In the genomic region with DNA sequence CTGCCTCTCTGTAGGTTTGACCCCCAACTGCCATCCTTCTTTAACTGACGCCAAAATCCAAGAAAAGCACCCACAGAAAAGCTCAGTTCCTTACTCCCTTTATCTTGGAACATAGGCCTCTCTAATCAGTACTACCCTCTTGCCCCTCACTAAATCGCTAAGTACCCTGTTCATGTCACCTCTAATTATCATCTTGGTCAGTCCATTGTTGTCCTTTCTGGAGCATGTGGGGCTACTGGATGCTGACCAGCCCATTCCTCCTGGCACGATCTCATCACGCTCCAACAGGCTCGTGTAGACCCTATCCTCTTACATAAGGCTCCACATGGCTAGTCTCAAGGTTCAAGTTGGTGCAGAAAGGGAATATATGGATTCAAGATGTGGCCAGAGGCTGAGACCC, we compare ENCODE assay signal across 25 mouse cellular contexts. TPM values are rescaled to one million over a fixed set of nuclear protein-coding genes. Genes with fewer than 3 reads are reported as not detected.
"Had no signal": no experiment of that assay in that cellular context is flagged by ENCODE, and none has a peak within 500 bp of the region (broad histone marks: within the 10 kb centered on the region; RNA-seq: fewer than 3 reads in every experiment).

No protein-coding gene starts in this region.

- H3K27ac ChIP-seq: gastrocnemius, adult 2 months; heart, embryonic 10.5 days; hindbrain, embryonic 13.5 days; hindbrain, embryonic 15.5 days; hindbrain, postnatal 0 days; kidney, postnatal 0 days; limb, embryonic 13.5 days; limb, embryonic 15.5 days; liver, embryonic 12.5 days; liver, embryonic 14.5 days had no signal

- H3K4me3 ChIP-seq: gastrocnemius, adult 2 months; heart, embryonic 10.5 days; heart, embryonic 12.5 days; hindbrain, embryonic 13.5 days; hindbrain, embryonic 15.5 days; limb, embryonic 13.5 days; limb, embryonic 15.5 days; liver, embryonic 12.5 days had no signal

- H3K4me1 ChIP-seq: liver, embryonic 12.5 days had no signal

- H3K9ac ChIP-seq: heart, embryonic 12.5 days; hindbrain, embryonic 13.5 days; hindbrain, embryonic 15.5 days; limb, embryonic 13.5 days; limb, embryonic 15.5 days; liver, embryonic 12.5 days; liver, embryonic 14.5 days had no signal

- H3K4me2 ChIP-seq: heart, embryonic 12.5 days; hindbrain, embryonic 13.5 days; hindbrain, embryonic 15.5 days; limb, embryonic 13.5 days; limb, embryonic 15.5 days; liver, embryonic 12.5 days had no signal

- ATAC-seq: hindbrain, postnatal 0 days; intestine, embryonic 16.5 days; liver, embryonic 12.5 days had no signal

- H3K9me3 ChIP-seq: heart, embryonic 10.5 days; heart, embryonic 12.5 days; hindbrain, embryonic 13.5 days; hindbrain, embryonic 15.5 days; limb, embryonic 13.5 days; limb, embryonic 15.5 days; liver, embryonic 12.5 days had no signal

- H3K36me3 ChIP-seq: heart, embryonic 10.5 days; heart, embryonic 12.5 days; hindbrain, embryonic 13.5 days; hindbrain, embryonic 15.5 days; limb, embryonic 13.5 days; limb, embryonic 15.5 days; liver, embryonic 12.5 days had no signal

- DNase-seq: gastrocnemius, adult 2 months; gastrocnemius, postnatal 10 days; gastrocnemius, postnatal 25 days; heart, adult 18-20 months; heart, postnatal 10 days; heart, postnatal 36 days; kidney, adult 18-20 months; kidney, adult 8-10 months; kidney, postnatal 14 days; kidney, postnatal 36 days; layer of hippocampus, adult 9-11 months; layer of hippocampus, postnatal 36 days; left cerebral cortex, postnatal 4 days had no signal

RNA-seq across cellular contexts. Expression of gene Stard13, which starts 2.8 kb away (rescaled TPM):
- total RNA-seq: granulocyte monocyte progenitor cell, adult 5-6 weeks had no signal
